Mouse (Mus musculus): Measurements from ENCODE around the gene Cdk9. TPM values are rescaled to one million over a fixed set of nuclear protein-coding genes. Genes with fewer than 3 reads are reported as not detected.

The Cdk9 gene
- total and polyA plus RNA-seq, 2 experiments from 2014 or later: 35.5 to 58.4 TPM

DNA sequence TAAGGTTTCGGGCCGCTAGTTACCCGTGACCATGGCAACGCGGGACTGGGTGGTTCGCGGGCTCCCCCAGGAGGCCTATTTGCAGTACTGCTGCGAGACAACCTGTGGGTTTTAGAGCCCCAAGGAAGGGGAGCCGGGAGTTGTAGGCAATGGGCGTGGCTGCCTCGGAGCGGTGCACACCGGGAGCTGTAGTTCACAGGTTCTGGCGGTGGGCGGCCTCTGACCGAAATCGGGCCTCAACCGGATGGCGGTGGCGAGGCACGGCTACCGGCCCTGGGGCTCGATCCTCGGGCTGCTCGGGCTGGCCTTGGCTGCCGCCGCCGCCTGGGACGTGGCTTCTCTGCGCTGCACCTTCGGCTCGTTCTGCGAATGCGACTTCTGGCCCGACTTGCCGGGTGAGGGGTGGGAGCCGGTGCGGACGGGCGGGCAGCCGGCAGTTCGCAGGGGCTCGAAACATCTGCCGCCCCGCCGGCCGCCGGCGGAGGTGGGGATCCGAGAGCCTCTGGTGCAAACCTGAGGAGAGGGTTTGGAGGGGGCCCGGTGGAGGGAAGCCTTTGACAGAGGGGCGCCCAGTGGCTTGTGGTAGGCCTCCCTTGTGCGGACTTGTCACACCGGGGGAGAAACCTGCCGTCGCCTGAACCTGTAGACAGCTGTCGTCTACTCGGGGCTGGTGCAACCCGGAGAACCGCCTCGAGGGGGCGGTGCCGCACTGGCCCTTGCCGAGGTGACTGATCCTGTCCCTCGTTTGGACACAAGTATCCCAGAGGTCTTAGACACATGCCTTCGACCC, 44.4 kb upstream of the Cdk9 start, which contains the start of gene Tor2a:
TSS of gene Tor2a (plus strand) at position 179 of the 790 bp plus-strand sequence.
- under 1% methylated on average over 64 of the region's 66 CpGs for WGBS
- H3K4me1 ChIP-seq (ENCODE audit: control insufficient read depth, insufficient read depth): no peaks in the 10 kb centered on the region
- H3K9me3 ChIP-seq (replicated peaks; ENCODE audit: control insufficient read depth, low read length): no peaks in the 10 kb centered on the region
- peak; percentile 95 for TF ChIP-seq CTCF (IDR thresholded peaks at IDR 0.05; ENCODE audit: low read depth)
- TF ChIP-seq EP300 (IDR thresholded peaks at IDR 0.05; ENCODE audit: low read depth): peak; percentile 46; the same call in 1 of the 2 replicates
- peak within 1 kb of the TSS; percentile 65 for H3K4me2 ChIP-seq (ENCODE audit: low read depth, low read length)
- peak within 1 kb of the TSS; percentile 77 for H3K9ac ChIP-seq (replicated peaks; ENCODE audit: low read depth, low read length)
- ATAC-seq (ENCODE audit: insufficient read depth, low read depth): peak; percentile 95
- peaks cover 53% of the 10 kb centered on the region for H3K36me3 ChIP-seq (replicated peaks; ENCODE audit: control insufficient read depth, insufficient read depth, low read length)
- H3K4me3 ChIP-seq (ENCODE audit: low read depth, low read length): peak within 1 kb of the TSS; percentile 60
- DNase-seq (ENCODE audit: low spot score): peak; percentile 98
- no peaks in the 10 kb centered on the region for H3K27me3 ChIP-seq (ENCODE audit: control insufficient read depth, insufficient read depth, low read length)
- H3K27ac ChIP-seq (ENCODE audit: low read depth): peak within 1 kb of the TSS; percentile 84

DNA sequence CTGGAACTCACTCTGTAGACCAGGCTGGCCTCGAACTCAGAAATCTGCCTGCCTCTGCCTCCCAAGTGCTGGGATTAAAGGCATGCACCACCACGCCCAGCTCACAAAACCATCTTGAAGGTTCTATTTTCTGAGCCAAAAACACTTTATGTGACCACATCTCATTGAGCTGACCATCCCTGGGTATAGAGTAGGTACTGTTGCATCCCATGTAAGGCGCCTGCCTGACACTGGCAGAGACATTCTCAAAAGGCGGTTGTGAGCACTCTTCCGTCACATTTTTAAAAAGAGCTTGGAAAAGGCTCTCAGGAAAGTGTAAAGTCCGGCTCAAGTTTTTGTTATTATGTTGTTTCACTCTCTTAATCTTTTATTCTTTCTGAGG, 43.8 kb upstream of the Cdk9 start:
- no peak; the same call in 1 of the 2 replicates for TF ChIP-seq EP300 (IDR thresholded peaks at IDR 0.05; ENCODE audit: low read depth)
- no peak for TF ChIP-seq CTCF (IDR thresholded peaks at IDR 0.05; ENCODE audit: low read depth)
- no peak for ATAC-seq (ENCODE audit: insufficient read depth, low read depth)
- H3K27ac ChIP-seq (ENCODE audit: low read depth): no peak overlapping the region
- WGBS: 32% methylated on average over 6 of the region's 6 CpGs
- H3K4me3 ChIP-seq (ENCODE audit: low read depth, low read length): peak overlapping the region; percentile 60; the same call in 1 of the 2 replicates
- H3K36me3 ChIP-seq (replicated peaks; ENCODE audit: control insufficient read depth, insufficient read depth, low read length): peaks cover 49% of the 10 kb centered on the region
- no peaks in the 10 kb centered on the region for H3K4me1 ChIP-seq (ENCODE audit: control insufficient read depth, insufficient read depth)
- no peaks in the 10 kb centered on the region for H3K9me3 ChIP-seq (replicated peaks; ENCODE audit: control insufficient read depth, low read length)
- no peak overlapping the region for H3K9ac ChIP-seq (replicated peaks; ENCODE audit: low read depth, low read length)
- 0 out of 2 replicates have a peak overlapping the region, but pooled peaks have one; percentile 65 for H3K4me2 ChIP-seq (ENCODE audit: low read depth, low read length)
- DNase-seq (ENCODE audit: low spot score): no peak
- no peaks in the 10 kb centered on the region for H3K27me3 ChIP-seq (ENCODE audit: control insufficient read depth, insufficient read depth, low read length)

DNA sequence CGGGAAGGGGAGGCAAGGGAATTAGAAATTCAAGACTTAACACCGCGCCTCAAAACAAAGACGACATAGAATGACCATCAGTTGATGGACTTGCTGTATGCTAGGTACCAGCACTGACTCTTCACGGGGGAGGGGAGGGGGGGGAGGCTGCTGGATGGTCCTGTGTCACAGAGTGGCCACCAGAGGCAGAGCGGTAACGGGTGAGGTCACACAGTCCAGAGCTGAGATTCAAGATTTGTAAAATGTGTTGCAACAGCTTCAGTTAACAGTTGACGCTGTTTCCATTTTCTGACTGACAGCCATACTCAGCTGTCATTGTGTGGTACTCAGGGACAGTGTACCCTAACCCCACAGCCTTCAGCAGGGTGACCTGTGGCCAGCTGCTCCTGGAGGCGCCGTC, 39.3 kb upstream of the Cdk9 start:
- peaks cover 52% of the 10 kb centered on the region for H3K36me3 ChIP-seq (replicated peaks; ENCODE audit: control insufficient read depth, insufficient read depth, low read length)
- H3K4me3 ChIP-seq (ENCODE audit: low read depth, low read length): no peak overlapping the region
- no peak overlapping the region for H3K9ac ChIP-seq (replicated peaks; ENCODE audit: low read depth, low read length)
- H3K9me3 ChIP-seq (replicated peaks; ENCODE audit: control insufficient read depth, low read length): no peaks in the 10 kb centered on the region
- no peaks in the 10 kb centered on the region for H3K27me3 ChIP-seq (ENCODE audit: control insufficient read depth, insufficient read depth, low read length)
- DNase-seq (ENCODE audit: low spot score): peak; percentile 27
- H3K4me2 ChIP-seq (ENCODE audit: low read depth, low read length): peak overlapping the region; percentile 64
- no peak for ATAC-seq (ENCODE audit: insufficient read depth, low read depth)
- H3K4me1 ChIP-seq (ENCODE audit: control insufficient read depth, insufficient read depth): no peaks in the 10 kb centered on the region
- 60% methylated on average over 10 of the region's 10 CpGs for WGBS
- no peak overlapping the region for H3K27ac ChIP-seq (ENCODE audit: low read depth)
- TF ChIP-seq EP300 (IDR thresholded peaks at IDR 0.05; ENCODE audit: low read depth): no peak
- TF ChIP-seq CTCF (IDR thresholded peaks at IDR 0.05; ENCODE audit: low read depth): peak; percentile 35

DNA sequence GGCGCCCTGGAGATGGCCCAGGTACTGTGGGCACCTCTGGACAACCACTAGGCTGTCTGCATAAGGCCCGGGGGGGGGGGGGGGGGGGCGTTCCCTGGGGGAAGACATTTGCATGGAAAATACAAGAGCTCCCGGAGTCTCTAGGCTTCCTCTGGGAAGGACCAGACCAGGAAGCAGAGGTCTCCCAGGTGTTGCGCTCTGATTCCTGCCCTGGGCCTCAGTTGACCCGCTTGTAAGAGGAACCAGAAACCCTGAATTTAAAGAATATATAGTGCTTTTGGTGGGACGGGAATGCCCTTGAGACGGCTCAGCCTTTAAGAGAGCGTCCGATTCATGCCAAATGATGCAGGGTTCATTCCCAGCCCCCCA, 38.8 kb upstream of the Cdk9 start:
- DNase-seq (ENCODE audit: low spot score) (no peak), ATAC-seq (ENCODE audit: insufficient read depth, low read depth) (no peak; the same call in 1 of the 2 replicates)
- Histone ChIP-seq H3K36me3 (replicated peaks; ENCODE audit: control insufficient read depth, insufficient read depth, low read length) (peaks cover 57% of the 10 kb centered on the region), H3K9me3 (replicated peaks; ENCODE audit: control insufficient read depth, low read length) (no peaks in the 10 kb centered on the region), H3K4me1 (ENCODE audit: control insufficient read depth, insufficient read depth) (no peaks in the 10 kb centered on the region), H3K4me2 (ENCODE audit: low read depth, low read length) (peak overlapping the region; percentile 64), H3K4me3 (ENCODE audit: low read depth, low read length) (peak overlapping the region; percentile 41), H3K27me3 (ENCODE audit: control insufficient read depth, insufficient read depth, low read length) (no peaks in the 10 kb centered on the region), H3K9ac (replicated peaks; ENCODE audit: low read depth, low read length) (no peak overlapping the region), H3K27ac (ENCODE audit: low read depth) (no peak overlapping the region)
- TF ChIP-seq CTCF (IDR thresholded peaks at IDR 0.05; ENCODE audit: low read depth) (no peak), EP300 (IDR thresholded peaks at IDR 0.05; ENCODE audit: low read depth) (no peak)
- 38% methylated on average over 10 of the region's 10 CpGs for WGBS

GRCm38 (mm10) chr2:32750887-32751664, 38.2 kb upstream of the Cdk9 start:
- no peak overlapping the region for H3K27ac ChIP-seq (ENCODE audit: low read depth)
- H3K9me3 ChIP-seq (replicated peaks; ENCODE audit: control insufficient read depth, low read length): no peaks in the 10 kb centered on the region
- 21% methylated on average over 31 of the region's 31 CpGs for WGBS
- H3K36me3 ChIP-seq (replicated peaks; ENCODE audit: control insufficient read depth, insufficient read depth, low read length): peaks cover 61% of the 10 kb centered on the region
- H3K4me1 ChIP-seq (ENCODE audit: control insufficient read depth, insufficient read depth): no peaks in the 10 kb centered on the region
- 0 out of 2 replicates have a peak overlapping the region, but pooled peaks have one; percentile 20 for H3K9ac ChIP-seq (replicated peaks; ENCODE audit: low read depth, low read length)
- H3K27me3 ChIP-seq (ENCODE audit: control insufficient read depth, insufficient read depth, low read length): no peaks in the 10 kb centered on the region
- peak overlapping the region; percentile 41 for H3K4me3 ChIP-seq (ENCODE audit: low read depth, low read length)
- peak; percentile 95 for ATAC-seq (ENCODE audit: insufficient read depth, low read depth)
- no peak for TF ChIP-seq EP300 (IDR thresholded peaks at IDR 0.05; ENCODE audit: low read depth)
- TF ChIP-seq CTCF (IDR thresholded peaks at IDR 0.05; ENCODE audit: low read depth): no peak
- H3K4me2 ChIP-seq (ENCODE audit: low read depth, low read length): peak overlapping the region; percentile 64
- DNase-seq (ENCODE audit: low spot score): peak; percentile 66

All from heart, postnatal 0 days (tissue).